Mouse (Mus musculus): ENCODE data around the gene Mgat2. TPM values are rescaled to one million over a fixed set of nuclear protein-coding genes. Genes with fewer than 3 reads are reported as not detected.

Gene Mgat2
- total and polyA plus RNA-seq, 2 experiments from 2014 or later: 42.2 to 64.6 TPM

GRCm38 (mm10) chr12:69177526-69177925 is 6.4 kb upstream of the Mgat2 start:
- no peaks in the 10 kb centered on the region for H3K36me3 ChIP-seq (ENCODE audit: insufficient read depth, low read length)
- no peak overlapping the region for H3K4me2 ChIP-seq (ENCODE audit: low read depth, low read length)
- 80% methylated on average over 3 of the region's 3 CpGs for WGBS
- no peak overlapping the region for H3K27ac ChIP-seq
- H3K9ac ChIP-seq (replicated peaks; ENCODE audit: low read length): no peak overlapping the region
- no peaks in the 10 kb centered on the region for H3K27me3 ChIP-seq (ENCODE audit: insufficient read depth, low read length)
- no peak for ATAC-seq
- H3K9me3 ChIP-seq (ENCODE audit: low read length): no peaks in the 10 kb centered on the region
- no peak for DNase-seq (ENCODE audit: low spot score)
- no peak overlapping the region for H3K4me3 ChIP-seq (ENCODE audit: low read length)
- no peak for TF ChIP-seq CTCF (IDR thresholded peaks at IDR 0.05; ENCODE audit: low read depth)
- H3K4me1 ChIP-seq (ENCODE audit: insufficient read depth, low read length): no peaks in the 10 kb centered on the region

DNA sequence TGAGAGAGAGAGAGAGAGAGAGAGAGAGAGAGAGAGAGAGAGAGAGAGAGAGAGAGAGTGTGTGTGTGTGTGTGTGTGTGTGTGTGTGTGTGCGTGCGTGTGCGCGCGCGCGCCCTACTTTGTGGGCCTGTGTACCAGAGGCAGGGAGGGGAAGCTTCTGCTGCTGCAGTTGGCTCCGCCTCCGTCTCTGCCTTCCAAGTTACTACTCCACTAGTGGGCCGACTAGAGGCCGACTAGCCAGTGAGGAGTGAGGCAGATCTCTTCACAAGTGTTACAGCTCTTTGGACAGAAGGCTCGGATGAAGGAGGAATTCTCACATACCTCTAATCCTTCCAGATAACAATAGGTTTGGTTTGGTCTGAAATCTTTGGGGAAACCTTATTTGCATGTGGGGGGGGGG is 4.6 kb upstream of the Mgat2 start:
- Histone ChIP-seq H3K4me3 (ENCODE audit: low read length) (no peak overlapping the region), H3K4me2 (ENCODE audit: low read depth, low read length) (no peak overlapping the region), H3K9me3 (ENCODE audit: low read length) (no peaks in the 10 kb centered on the region), H3K36me3 (ENCODE audit: insufficient read depth, low read length) (no peaks in the 10 kb centered on the region), H3K4me1 (ENCODE audit: insufficient read depth, low read length) (no peaks in the 10 kb centered on the region), H3K27me3 (ENCODE audit: insufficient read depth, low read length) (no peaks in the 10 kb centered on the region), H3K9ac (replicated peaks; ENCODE audit: low read length) (no peak overlapping the region), H3K27ac (no peak overlapping the region)
- WGBS: 64% methylated on average over 12 of the region's 12 CpGs
- DNase-seq (ENCODE audit: low spot score) (no peak), ATAC-seq (no peak)
- TF ChIP-seq CTCF (IDR thresholded peaks at IDR 0.05; ENCODE audit: low read depth): no peak

DNA sequence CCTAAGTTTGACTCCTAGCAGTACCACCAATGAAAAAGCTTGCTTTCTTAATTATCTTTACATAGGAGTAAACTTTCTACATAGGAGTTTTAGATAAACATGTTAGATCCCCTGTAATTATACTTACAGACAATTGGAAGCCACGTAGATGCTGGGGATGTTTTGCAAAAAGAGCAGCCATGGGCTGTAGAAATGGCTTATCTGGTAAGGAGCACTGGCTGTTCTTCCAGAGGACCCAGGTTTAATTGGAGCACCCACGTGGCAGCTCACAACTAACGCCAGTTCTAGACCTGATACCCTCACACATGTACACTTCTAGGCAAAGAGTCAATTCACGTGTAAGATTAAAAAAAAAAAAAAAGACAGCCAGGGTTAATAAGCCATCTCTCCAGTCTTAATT is 2.2 kb upstream of the Mgat2 start:
- Histone ChIP-seq H3K9me3 (ENCODE audit: low read length) (no peaks in the 10 kb centered on the region), H3K27ac (no peak overlapping the region), H3K9ac (replicated peaks; ENCODE audit: low read length) (no peak overlapping the region), H3K36me3 (ENCODE audit: insufficient read depth, low read length) (no peaks in the 10 kb centered on the region), H3K4me2 (ENCODE audit: low read depth, low read length) (no peak overlapping the region), H3K4me1 (ENCODE audit: insufficient read depth, low read length) (peaks cover 8% of the 10 kb centered on the region), H3K27me3 (ENCODE audit: insufficient read depth, low read length) (no peaks in the 10 kb centered on the region), H3K4me3 (ENCODE audit: low read length) (no peak overlapping the region)
- DNase-seq (ENCODE audit: low spot score): no peak
- TF ChIP-seq CTCF (IDR thresholded peaks at IDR 0.05; ENCODE audit: low read depth): no peak
- 91% methylated on average over 4 of the region's 4 CpGs for WGBS
- no peak for ATAC-seq

- Histone ChIP-seq H3K4me2 (ENCODE audit: low read depth, low read length) (peak overlapping the region; percentile 99), H3K9ac (replicated peaks; ENCODE audit: low read length) (peak overlapping the region; percentile 90), H3K27ac (peak overlapping the region; percentile 95), H3K9me3 (ENCODE audit: low read length) (no peaks in the 10 kb centered on the region), H3K36me3 (ENCODE audit: insufficient read depth, low read length) (peaks cover 4% of the 10 kb centered on the region; the same call in 1 of the 2 replicates), H3K4me3 (ENCODE audit: low read length) (peak overlapping the region; percentile 86), H3K27me3 (ENCODE audit: insufficient read depth, low read length) (no peaks in the 10 kb centered on the region), H3K4me1 (ENCODE audit: insufficient read depth, low read length) (peaks cover 8% of the 10 kb centered on the region)
- 1% methylated on average over 81 of the region's 86 CpGs for WGBS
- no peak for TF ChIP-seq CTCF (IDR thresholded peaks at IDR 0.05; ENCODE audit: low read depth)
- DNase-seq (ENCODE audit: low spot score): peak; percentile 53
- ATAC-seq: peak; percentile 61
Observed at GRCm38 (mm10) chr12:69184342-69185295, 662 bp downstream of the Mgat2 start.

DNA sequence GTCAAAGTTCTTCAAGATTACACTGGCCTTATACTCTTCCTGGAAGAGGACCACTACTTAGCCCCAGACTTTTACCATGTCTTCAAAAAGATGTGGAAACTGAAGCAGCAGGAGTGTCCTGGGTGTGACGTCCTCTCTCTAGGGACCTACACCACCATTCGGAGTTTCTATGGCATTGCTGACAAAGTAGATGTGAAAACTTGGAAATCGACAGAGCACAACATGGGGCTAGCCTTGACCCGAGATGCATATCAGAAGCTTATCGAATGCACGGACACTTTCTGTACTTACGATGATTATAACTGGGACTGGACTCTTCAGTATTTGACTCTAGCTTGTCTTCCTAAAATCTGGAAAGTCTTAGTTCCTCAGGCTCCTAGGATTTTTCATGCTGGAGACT is 1.4 kb downstream of the Mgat2 start:
- DNase-seq (ENCODE audit: low spot score): no peak
- Histone ChIP-seq H3K27ac (no peak overlapping the region), H3K4me3 (ENCODE audit: low read length) (peak overlapping the region; percentile 86), H3K4me1 (ENCODE audit: insufficient read depth, low read length) (peaks cover 8% of the 10 kb centered on the region), H3K36me3 (ENCODE audit: insufficient read depth, low read length) (peaks cover 4% of the 10 kb centered on the region; the same call in 1 of the 2 replicates), H3K9ac (replicated peaks; ENCODE audit: low read length) (peak overlapping the region; percentile 90), H3K9me3 (ENCODE audit: low read length) (no peaks in the 10 kb centered on the region), H3K27me3 (ENCODE audit: insufficient read depth, low read length) (no peaks in the 10 kb centered on the region), H3K4me2 (ENCODE audit: low read depth, low read length) (peak overlapping the region; percentile 99)
- no peak for TF ChIP-seq CTCF (IDR thresholded peaks at IDR 0.05; ENCODE audit: low read depth)
- 63% methylated on average over 7 of the region's 7 CpGs for WGBS
- ATAC-seq: no peak

DNA sequence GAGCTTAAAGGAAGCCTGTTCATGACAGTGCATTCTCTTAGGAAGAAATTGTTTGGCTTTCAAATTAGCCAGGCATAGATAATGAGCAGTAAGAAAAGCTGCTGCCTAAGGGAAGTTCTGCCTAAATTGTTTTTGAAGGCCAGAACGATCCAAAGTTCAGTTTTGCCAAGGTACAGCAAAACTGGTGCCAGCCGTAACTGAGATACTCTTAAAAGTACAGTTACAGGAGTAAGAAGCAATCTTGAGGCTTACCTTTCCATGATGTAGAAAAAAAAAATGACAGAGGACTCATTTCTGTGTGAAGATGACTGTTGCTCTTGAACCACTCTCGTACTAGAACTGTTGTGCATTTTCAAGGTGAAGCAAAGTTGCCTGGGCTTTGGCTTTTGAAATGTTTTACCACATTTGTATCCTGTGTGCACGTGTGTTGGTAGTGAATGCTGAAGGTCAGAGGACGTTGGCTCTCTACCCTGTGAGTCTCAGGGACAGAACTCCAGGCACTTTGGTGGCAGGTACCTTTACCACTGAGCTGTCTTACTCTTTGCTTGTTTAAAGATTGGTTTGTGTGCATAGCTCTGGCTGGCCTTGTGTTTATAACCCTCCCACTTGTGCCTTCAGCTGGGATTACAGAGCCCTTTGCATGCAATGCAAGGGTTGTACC is 3.0 kb downstream of the Mgat2 start:
- no peaks in the 10 kb centered on the region for H3K9me3 ChIP-seq (ENCODE audit: low read length)
- no peaks in the 10 kb centered on the region for H3K27me3 ChIP-seq (ENCODE audit: insufficient read depth, low read length)
- no peak overlapping the region; the same call in 1 of the 2 replicates for H3K9ac ChIP-seq (replicated peaks; ENCODE audit: low read length)
- no peak for TF ChIP-seq CTCF (IDR thresholded peaks at IDR 0.05; ENCODE audit: low read depth)
- no peak for ATAC-seq
- H3K4me2 ChIP-seq (ENCODE audit: low read depth, low read length): no peak overlapping the region
- no peak overlapping the region for H3K27ac ChIP-seq
- no peak for DNase-seq (ENCODE audit: low spot score)
- no peak overlapping the region for H3K4me3 ChIP-seq (ENCODE audit: low read length)
- H3K36me3 ChIP-seq (ENCODE audit: insufficient read depth, low read length): peaks cover 4% of the 10 kb centered on the region; the same call in 1 of the 2 replicates
- 73% methylated on average over 5 of the region's 5 CpGs for WGBS
- peaks cover 8% of the 10 kb centered on the region for H3K4me1 ChIP-seq (ENCODE audit: insufficient read depth, low read length)

All from hindbrain, postnatal 0 days (tissue).